Mouse (Mus musculus): ENCODE data around the gene Ppp1r9a.

Gene Ppp1r9a

DNA sequence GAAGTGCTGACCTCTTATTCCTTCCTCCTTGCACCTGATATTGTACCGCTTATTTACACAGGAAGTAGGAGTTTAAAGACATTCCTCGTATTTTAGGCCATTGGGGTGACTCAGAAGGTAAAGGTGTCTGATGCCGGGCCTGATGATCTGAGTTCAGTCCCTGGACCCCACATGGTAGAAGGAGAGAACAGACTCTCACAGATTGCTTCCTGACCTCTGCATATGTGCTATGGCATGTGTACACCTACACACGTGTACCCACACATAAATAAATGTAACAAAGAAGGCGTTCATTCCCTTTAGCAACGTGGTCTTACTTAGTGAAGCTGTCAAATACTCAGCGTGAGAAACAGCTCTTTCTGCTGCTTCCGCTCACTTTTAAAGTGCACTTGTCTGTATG lies 197.1 kb downstream of the Ppp1r9a start:
- in situ Hi-C loops (cut with MboI; ENCODE audit: low sequenced_read_pairs), result no loop called here

DNA sequence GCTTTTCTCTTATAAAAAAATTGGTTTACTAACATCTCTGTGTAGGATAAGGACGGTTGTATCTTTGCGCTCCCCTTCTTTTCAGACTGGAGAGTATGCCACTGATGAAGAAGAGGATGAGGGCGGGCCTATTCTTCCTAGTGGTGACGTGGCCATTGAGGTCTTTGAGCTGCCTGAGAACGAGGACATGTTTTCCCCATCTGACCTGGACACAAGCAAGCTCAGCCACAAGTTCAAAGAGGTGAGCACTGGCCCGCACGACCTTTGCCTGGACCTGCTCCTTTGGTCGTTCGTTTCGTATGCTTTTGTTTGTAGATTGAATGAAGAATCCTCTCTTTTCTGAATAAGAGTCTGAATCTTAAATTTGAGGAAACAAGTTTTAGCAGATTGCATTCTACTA lies 197.6 kb downstream of the Ppp1r9a start:
- in situ Hi-C loops (cut with MboI; ENCODE audit: low sequenced_read_pairs), result no loop called here

DNA sequence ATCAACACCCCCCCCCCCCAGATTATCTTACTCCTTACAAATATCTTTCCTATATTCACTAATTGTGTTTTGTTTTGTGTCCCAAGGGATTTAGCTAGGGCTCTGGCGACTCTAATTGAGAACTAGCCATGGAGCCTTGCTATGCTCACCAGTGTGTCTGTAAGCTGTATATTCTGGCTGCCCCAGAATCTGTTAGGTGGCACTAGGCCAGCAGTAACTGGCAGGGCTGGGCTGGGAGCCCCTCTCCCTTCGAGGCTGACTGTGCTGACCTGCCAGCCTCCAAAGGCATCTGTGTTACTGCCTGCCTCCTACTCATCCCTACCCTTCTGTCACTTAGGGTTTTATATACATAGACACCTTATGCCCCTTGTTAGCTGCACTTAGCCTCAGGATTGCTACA lies 200.0 kb downstream of the Ppp1r9a start:
- in situ Hi-C loops (cut with MboI; ENCODE audit: low sequenced_read_pairs), result no loop called here

DNA sequence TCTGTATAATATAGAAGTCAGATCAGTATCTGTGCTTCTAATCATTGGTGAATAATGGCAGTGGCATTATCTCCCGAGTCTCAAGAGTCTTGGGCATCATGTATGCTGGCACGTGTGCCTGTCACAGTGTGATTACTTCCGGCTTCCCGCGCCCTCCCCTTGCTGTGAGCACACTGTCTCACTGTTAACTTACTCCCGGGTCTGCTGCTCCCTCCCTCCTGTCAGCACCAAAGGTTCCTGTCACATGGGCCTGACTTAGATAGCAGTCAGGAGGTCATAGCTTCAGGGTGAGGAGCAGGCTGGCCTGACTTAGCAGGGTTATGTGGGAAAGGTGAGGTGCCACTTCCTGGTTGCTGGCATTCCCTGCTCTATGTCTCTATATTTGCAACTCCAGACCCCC lies 201.1 kb downstream of the Ppp1r9a start:
- in situ Hi-C loops (cut with MboI; ENCODE audit: low sequenced_read_pairs), result no loop called here

DNA sequence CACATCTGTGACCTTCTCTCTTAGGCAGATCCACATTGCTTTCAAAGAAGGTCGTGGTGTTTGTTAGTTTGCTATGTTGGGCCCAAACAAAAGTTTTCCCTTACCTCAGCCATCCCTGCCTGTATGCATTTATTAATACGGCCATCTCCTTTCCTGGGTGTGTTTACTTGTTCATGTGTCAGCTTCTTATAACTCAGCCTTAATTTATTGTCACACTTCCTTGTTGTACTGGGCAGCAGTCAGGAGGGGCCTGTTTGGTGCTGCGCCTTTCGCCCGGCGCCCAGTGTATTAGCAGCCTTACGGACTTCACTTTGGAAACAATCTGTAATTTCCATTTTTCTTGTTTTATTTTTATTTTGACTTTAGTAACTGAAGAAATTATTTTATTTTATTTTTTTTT lies 201.5 kb downstream of the Ppp1r9a start:
- in situ Hi-C loops (cut with MboI; ENCODE audit: low sequenced_read_pairs), result no loop called here

DNA sequence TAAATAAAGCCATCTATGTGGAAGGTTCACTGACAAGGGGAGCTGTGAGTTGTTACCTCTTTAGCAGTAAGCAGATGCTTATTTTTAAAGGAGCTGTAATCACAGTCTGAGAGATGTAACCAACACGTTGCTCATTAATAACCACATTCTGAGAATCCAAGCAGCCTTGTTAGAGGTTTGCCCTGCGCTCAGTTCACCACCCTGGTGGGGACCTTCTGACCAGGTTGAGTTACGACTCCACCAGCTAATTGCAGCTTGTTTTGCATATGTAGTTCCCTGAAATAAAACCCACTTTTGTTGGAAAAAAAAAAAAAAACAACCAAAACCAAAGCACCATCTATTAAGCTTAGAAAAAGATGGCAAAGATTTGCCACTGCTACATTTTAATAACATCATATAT lies 205.8 kb downstream of the Ppp1r9a start:
- in situ Hi-C loops (cut with MboI; ENCODE audit: low sequenced_read_pairs), result no loop called here

DNA sequence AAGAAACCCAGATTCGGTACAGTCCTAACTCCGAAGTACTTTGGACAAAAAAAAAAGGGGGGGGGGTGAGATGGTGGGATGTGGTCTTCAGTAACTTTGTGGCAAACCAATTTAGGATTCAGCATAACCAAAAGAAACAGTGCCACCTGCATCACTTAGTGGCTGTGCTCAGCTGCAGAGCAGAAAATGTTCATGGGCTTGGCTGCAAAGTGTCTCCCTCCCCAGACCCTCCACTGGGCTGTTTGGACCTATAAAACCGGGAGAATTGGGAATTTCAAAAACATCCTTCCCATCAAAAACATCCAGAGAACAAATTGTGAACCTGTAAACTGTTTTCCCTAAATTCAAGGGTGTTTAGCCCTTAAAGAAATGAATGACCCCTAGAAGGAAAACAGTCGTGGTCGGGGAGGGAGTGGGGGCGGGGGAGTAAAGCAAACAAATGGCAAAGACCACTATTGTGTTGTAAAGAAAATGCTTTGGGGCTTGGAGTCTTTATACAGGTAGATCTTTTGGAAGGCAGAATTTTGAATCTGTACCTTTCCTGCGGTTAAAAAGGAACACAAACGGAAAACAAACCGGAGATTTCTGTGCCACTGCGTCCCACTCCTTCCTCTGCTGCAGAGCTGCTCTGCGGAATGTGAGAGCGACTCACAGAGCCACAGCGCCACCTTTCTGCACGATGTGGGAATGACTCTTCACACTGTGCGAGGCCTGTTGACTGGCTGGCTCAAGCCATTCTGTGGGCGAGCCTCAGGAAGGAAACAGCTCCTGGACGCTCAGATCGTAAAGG lies 207.4 kb downstream of the Ppp1r9a start:
- in situ Hi-C loops (cut with MboI; ENCODE audit: low sequenced_read_pairs), result no loop called here

DNA sequence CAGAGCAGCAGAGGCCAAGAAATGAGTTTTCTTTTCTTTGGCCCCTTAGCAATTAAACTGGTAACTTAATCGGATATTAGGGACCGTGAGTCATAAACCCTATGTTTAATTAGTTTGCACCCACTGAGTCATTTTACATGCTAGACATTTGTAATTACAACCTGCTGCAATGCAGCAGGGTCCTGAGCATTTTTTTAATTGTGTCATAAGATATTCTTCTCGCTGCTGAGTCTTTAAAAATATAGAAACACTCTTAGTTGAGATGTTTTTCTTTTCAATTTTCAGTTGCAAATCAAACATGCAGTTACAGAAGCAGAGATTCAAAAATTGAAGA lies 208.0 kb downstream of the Ppp1r9a start:
- in situ Hi-C loops (cut with MboI; ENCODE audit: low sequenced_read_pairs), result no loop called here

DNA sequence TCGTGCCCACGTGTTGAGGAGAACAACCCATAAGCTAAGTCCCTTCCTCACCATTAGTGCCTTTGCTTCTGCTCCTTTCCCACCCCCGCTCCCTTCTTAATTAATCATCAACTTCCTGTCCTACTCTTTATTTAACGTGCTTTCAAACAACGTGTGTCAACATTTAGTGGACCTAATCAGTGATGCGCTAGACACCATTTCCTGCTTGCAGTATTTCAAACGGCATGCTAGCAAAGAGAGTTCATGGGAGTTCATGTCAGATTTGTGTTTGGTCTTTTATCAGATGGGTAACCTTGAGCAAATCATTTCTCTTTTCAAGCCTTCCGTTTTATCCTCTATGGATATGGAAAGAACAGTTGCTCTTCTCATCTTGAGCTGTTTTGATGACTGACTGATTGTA lies 210.4 kb downstream of the Ppp1r9a start:
- in situ Hi-C loops (cut with MboI; ENCODE audit: low sequenced_read_pairs), result no loop called here

DNA sequence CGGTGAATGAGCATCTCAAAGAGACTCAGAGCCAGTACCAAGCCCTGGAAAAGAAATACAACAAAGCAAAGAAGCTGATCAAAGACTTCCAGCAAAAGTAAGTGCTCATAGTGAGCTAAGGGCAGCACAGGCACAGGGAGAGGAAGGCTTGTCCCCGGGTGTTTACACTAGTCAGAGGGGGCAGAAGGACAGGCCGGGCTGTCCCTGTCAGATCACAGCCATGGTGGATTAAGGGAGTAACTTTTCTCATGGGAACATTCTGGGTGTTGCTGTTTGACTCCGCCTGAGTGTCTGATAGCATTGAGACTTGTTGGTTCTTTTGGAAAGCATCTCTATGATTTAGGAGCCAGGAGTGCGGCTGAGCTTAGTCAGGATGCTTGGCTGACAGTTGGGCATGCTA lies 211.0 kb downstream of the Ppp1r9a start:
- in situ Hi-C loops (cut with MboI; ENCODE audit: low sequenced_read_pairs), result no loop called here

DNA sequence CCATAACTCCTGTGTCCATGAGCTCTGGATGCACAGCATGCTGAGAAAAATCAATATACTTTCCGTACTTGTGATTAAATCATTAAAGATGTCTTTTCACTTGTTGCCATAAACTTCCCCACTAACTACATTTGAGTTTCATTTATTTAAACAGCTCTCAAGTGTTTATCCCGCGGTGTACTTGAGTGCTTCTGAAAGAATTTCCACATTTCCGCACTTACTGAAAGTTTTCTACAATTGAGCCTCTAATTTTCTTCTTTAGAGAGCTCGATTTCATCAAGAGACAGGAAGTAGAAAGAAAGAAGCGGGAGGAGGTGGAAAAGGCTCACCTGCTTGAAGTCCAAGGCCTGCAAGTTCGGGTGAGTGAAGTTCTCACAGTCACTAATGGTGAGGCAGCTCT lies 212.1 kb downstream of the Ppp1r9a start:
- in situ Hi-C loops (cut with MboI; ENCODE audit: low sequenced_read_pairs), result no loop called here

DNA sequence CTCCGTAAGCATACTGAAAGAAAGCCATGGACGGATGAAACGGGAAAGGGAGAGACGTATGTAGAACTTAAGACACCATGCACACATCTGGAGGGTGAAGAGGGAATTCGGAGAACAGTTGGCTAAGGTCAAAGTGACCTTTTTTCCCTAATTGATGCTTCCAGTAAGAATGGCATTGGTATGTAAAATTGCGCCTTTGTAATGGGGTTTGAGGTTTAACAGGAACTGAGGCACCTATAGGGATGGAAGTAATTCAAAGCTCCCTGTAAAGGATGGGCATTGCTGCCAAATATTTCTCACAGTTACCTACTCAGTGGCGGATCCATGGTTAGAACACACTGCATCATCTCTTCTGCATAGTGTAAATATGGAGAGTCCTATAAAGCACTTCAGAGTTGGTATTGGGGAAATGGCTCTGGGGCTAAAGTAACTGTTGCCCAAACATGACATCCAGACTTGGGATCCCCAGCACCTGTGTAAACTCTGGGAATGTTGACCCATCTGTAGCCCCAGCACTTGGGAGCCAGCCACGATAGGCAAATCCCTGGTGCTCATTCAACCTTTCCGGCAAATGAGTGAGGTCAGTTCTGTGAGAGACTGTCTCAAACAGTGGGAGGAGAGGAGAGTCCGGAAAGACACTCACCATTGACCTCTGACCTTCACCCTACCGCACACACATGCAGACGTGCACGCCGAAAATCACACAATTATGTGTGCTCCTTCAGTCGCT lies 216.6 kb downstream of the Ppp1r9a start:
- in situ Hi-C loops (cut with MboI; ENCODE audit: low sequenced_read_pairs), result no loop called here

DNA sequence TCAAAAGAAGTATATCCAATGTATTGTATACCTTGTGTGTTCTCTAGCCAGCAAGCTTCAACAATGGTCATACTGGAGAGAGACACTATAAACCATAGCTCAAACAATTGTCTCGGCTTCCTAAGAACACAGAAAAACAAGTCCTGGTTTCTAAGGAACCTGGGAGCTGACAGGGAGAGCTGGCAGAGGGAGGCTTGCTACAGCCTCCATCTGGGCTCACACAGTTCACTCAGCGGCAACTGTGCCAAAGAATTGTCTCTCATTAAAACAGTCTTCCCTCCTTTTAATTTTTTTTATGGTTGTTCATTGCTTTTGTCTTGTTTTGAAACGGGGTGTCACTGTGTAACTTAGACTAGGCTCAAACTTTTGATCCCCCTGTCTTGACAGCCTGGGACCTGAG lies 217.5 kb downstream of the Ppp1r9a start:
- in situ Hi-C loops (cut with MboI; ENCODE audit: low sequenced_read_pairs), result no loop called here

DNA sequence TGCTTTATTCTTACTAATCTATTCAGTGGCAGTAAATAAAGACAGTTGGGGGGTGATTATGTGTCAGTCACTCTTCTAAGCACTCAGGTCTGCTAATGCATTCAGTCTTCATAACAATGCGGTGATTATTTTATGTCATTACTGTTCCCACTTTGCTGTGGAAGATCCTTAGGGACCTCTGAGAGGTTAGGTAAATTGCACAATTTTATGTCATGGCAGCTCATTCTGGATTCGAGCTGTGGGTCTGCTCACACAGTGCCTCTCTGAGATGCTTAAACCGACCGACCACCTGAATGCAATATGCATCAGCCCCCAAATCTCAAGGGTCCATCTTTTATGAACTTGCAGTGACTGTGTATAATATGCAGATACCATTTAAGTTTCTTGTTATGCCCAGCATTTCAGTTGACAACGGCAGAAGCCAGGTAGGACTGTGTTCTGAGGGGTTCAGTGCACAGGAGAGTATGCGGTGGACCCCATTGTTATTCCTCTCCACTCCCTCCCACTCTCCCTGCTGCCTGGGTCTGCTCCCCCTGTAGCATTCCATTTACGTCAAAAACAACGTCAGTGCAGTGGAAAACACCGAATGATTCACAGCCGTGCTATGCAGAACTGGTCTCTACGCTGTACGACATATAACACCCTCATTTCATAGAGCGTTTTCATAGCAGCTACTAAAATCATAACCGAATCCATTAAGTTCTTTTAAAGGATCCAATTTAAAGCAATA lies 226.8 kb downstream of the Ppp1r9a start:
- in situ Hi-C loops (cut with MboI; ENCODE audit: low sequenced_read_pairs), result no loop called here

DNA sequence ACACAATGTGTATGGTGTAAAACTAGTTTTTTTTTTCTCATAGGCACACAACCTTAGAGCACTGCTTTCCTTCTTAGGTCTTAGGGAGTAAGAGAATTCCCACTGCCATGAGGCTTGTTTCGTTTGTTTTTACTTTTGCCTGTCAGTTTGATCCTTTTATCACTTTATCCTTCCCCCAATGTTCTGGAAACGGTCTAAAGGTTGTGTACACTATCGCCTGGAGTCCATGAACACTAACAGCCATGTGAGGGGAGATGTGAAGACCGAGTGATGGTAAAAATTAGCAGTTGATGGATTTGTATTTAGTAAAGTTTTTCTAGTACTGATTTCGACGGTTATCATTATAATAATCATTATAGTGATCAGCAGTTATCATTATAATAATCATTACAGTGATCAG lies 232.3 kb downstream of the Ppp1r9a start:
- in situ Hi-C loops (cut with MboI; ENCODE audit: low sequenced_read_pairs), result no loop called here

DNA sequence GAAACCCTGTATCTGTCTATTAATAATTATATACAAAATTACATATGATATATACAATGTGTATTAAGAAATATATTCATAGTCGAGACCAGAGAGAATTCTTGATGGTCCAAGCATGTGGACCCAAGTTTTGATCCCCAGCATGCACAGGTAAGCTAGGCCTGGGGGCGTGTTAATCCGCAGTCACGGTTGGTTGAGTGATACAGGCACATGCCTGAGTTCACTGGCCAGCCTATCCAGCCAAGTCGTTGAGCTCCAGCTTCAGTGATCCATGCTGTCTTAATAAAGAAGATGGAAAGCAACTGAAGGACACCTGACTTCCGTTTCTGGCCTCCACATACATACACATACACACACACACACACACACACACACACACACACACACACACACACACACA lies 233.3 kb downstream of the Ppp1r9a start:
- in situ Hi-C loops (cut with MboI; ENCODE audit: low sequenced_read_pairs), result no loop called here

DNA sequence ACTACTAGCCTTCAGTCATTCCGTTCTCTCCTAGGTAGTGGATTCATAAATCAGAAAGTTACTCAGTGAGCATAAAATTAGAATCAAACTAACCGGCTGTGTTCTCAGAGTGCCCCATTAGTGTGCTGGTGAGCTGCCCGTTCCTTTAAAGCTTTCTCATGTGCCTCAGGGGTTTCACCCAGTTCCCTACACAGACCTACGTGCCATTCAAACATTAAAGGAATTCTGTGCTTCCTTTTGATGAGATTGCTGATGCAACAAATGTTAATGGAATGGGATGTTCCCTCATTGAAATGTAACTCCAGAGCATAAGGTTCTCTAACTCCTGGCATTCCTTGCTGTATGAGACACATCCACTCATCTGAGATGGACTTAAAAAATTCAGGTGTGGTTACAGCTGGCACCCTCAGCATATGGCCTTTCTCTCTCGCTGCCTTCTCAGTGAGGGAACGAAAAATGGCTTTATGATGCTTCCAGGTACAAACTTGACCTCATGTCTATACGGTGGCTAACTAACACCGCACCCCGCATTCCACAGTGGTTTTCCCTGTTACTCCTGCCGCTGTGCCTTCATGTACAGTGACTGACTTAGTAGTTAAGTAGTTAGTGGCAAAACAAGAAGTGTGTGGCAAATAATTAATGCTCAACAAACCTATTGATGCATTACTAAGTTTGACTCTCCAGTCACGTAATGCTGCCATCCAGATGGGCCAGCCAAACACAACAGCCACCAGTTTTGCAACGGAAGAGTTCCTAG lies 236.3 kb downstream of the Ppp1r9a start:
- in situ Hi-C loops (cut with MboI; ENCODE audit: low sequenced_read_pairs), result no loop called here

DNA sequence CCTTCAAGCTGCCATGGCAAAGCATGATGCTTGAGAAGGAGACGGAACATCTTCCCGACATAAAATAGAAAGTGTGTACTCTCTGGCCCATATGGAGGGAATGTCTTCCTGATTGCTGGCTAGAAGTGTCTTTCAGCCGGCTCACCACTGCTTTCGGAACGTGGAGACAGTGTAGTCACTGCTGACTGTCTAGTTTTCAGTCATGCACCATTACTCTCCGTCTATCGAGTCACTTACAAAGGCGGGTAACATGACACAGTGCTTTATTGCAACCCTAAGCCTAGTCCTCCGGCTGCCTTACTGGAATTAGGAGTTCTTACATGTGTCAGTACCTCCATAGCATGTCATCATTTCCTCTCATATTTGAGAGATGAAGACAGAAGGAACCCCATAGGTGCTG lies 236.9 kb downstream of the Ppp1r9a start:
- in situ Hi-C loops (cut with MboI; ENCODE audit: low sequenced_read_pairs), result no loop called here

DNA sequence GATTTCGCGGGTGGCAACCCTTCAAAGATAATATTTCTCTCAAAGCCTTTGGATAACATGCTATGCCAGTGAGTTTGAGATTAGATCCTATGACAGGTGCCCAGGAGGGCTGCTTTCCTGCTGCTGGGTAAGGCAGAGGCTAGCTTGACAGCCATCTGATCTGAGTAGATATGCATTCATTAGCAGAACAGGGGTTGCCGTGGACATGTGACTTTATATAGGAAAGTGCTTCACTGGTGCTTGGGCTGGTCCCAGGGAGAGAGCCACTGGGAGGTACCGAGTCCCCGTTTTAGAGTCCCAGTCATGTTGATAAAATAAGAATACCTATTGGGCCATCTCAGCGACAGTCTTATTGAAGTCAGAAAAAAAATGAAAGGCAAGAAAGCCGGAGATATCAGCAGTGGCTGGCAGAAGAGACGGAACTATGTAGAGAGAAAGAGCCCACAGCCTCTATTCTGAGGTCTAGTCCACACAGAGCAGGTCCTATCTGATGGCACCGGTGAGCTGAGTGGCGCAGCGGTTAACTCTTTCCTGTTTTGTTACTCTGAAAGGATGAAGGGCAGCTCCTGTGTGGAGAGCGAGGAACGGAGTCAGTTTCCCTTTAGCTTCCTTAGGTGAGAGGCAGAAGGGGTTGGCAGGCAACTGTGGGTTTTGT lies 244.9 kb downstream of the Ppp1r9a start:
- in situ Hi-C loops (cut with MboI; ENCODE audit: low sequenced_read_pairs), result no loop called here

DNA sequence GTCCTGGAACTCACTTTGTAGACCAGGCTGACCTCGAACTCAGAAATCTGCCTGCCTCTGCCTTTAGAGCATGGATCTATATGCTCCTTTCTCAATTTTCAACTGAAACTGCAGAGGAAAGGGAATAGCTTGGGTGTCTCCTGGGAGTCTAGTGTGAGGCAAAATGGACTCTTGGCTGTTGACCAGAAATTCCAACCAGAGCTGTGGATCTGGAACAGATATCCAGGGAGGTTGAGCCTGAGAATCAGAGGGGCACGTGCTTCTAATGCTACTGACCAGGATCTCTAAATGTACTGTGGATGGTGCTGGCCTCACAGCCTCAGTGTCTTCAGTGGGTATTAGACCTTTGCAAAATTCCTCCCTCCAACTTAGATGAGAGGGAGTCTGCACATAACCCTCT lies 247.2 kb downstream of the Ppp1r9a start:
- in situ Hi-C loops (cut with MboI; ENCODE audit: low sequenced_read_pairs), result no loop called here

DNA sequence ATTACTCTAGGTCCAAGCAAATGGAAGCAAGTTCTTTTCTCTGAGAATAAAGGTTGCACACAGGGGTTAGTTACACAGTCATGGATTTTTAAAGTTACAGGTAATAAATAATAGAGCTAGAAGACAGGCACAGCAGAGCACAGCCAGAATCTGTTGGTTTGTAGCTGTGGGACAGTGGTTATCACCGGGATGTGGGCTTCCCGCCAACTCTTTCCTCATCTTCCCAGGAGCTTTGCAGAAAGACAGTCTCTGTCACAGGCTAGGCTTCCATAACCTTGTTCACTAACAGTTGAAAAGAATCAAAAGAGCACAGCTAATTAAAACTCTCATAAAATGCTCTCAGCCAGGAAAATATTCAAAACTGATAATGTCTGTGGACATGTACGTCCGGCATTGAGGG lies 248.5 kb downstream of the Ppp1r9a start:
- in situ Hi-C loops (cut with MboI; ENCODE audit: low sequenced_read_pairs), result no loop called here
